Mouse (Mus musculus) lung, postnatal 14 days (tissue): Measurements from ENCODE around the gene Tsfm.
"Not testable (repeated sequence)": the region's sequence is repeated elsewhere in the genome, so short reads cannot be mapped to it uniquely, and the experiment has no call there.

Source experiments
- DNase-seq: peaks from one replicate; pipeline ENCODE4 v3.0.0; 2021

Gene Tsfm

GRCm38 (mm10) chr10:127063913-127064870 lies 33.6 kb upstream of the Tsfm start:
- no peak for DNase-seq

- peak; percentile 98 for DNase-seq
Observed at GRCm38 (mm10) chr10:127063239-127063872, 32.7 kb upstream of the Tsfm start, which contains the start of gene Cdk4. TSS of gene Cdk4 (plus strand) at chr10:127063534.

DNA sequence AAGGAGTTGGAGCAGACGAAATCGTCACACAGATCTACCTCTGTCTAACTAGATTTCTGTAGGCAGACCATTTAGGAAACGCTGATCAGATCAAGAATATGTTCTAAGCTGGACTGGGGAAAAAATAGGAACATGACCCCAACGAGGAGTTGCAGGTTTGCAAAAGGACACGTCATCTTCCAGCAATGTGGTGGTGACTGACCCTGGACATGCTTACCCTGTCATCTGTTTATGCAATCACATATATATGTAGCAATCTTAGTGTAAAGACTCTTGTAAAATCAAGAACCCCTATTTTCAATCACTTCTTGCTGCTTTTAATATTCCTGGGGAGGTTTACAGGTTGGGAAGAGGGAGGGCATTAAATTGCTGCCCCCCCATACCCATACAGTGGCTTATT lies 31.9 kb upstream of the Tsfm start:
- no peak for DNase-seq

DNA sequence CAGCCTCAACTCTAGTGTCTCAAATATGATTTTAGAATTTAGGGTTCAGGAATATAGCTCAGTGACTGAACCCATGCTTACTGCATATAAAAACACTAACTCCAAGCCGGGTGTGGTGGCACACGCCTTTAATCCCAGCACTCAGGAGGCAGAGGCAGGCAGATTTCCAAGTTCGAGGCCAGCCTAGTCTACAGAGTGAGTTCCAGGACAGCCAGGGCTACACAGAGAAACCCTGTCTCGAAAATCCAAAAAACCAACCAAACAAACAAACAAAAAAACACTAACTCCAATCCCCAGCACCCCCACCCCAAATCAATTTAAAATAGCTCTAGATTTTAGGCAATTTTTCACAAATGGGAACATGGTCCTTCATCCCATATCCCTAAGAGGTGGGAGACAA lies 31.5 kb upstream of the Tsfm start:
- DNase-seq: not testable (repeated sequence)

GRCm38 (mm10) chr10:127061513-127061912 lies 30.9 kb upstream of the Tsfm start:
- no peak for DNase-seq

DNA sequence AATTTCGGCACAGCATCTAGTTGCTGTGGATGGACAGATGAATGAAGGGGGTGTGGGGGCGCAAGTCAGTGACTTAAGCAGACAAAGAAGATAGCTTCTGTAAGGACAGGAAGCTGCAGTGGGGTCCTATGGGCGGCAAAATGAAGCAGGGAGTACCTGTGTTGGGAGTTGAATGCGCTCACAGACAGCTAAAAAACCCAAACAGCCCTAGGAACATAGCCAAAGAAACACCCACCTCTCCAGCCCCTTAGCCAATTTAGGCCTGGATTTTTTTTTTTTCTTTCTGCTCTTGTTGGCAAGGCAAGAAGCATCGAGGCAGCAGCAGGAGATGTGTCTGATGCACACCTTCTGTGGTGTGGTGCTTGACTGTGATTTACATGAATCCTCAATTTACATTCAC lies 30.4 kb upstream of the Tsfm start:
- DNase-seq: no peak

DNA sequence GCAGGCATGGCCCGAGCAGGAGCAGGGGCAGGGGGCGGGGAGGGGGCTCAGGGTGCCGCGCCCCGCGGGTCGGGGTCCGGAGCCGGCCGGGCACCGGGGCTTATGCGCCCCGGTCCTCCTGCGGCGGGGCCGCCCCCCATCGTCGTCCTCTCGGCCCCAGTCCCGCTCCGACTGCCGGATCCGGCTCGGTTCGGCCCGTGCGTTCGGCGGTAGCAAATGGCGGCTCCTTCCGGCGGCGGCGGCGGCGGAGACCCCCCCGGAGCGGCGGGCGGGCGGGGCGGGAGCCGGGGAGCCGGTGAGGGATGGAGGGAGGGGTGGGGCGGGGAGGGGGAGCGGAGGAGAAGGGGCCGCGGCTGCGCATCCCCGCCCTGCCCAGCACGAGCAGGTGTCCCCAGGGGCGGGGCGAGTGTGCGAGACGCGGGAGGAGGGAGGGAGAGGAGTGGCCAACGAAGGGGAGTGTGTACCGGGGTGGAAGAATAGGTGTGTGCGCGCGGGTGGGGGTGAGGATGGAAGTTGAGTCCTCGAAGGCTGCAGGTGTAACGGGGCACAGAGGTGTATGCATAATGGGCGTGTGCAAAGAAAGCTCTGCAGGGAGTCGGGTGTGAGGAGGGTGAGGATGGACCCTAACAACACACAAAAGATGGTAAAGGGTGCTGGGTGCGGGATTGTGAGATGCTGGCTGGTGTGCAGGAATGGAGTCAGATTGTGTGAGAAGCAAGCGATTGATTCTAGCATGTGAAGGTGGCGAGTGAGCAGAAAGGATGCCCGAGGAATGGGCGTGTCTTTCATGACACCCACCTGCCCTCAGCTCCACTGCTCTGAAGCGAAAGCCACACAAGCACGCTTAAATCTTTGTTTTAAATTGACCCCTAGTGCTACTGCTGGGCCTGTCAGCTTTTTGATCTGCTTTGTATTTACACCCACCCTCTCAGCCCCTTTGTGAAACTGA lies 29.6 kb upstream of the Tsfm start, which contains the start of gene March9:
Gene March9 (minus strand): TSS at position 217 of the 949 bp plus-strand sequence.
- peak; percentile 67 for DNase-seq

DNA sequence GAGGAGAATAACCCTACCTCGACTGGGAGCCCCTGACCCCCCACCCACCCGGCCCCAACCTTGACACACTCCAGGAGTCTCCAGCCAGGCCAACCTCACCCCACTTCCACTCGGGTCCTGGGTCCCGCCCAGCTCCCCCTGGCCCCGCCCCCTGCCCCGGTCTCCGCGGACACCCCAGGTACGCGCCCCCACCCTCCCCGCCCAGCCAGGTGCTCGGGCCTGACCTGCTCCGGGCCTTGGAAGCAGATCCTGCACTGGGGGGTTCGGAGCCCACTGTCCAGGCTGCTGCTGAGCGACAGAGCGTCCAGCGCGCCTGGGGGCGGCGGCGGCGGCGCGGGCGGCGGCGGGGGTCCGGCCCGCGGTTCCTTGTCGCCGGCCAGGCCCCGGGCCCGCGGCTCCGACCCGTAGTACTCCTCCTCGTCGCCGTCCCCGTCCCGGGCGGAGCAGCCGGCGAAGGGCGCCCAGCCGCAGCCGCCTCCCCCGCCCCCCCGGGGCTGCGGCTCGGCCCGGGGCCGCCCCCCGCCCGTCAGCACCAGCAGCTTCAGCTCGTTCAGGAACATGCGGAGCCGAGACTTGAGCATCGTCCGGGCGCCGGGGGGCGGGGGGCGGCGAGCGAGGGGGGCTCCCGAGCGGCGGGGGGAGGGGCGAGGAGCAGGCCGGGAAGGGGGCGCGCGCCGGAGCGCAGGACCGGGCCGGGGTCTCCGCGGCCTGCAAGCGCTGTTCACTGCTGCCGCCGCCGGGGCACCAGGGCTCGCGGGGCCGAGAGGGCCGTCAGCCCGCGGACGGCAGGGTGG lies 28.7 kb upstream of the Tsfm start:
- no peak for DNase-seq

DNA sequence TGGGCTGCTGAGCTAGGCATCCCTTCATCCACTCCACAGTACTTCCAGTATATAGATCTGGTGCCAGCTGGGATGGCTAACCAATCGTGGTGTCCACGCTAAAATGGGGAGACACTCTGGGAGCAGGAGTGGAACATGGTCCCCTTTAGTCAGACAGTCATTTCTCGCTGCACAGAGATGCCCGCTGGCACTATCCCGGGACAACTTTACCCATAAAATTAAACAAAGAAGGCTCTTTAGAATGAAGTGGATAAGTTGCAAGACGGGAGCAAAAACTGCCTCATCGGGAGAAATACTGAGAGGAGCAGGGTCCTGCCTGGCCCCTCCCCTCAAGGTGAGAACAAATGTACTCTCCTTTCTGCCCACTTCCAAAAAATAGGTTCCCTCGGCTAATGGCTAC lies 28.1 kb upstream of the Tsfm start:
- no peak for DNase-seq

GRCm38 (mm10) chr10:127058161-127058560 lies 27.5 kb upstream of the Tsfm start:
- peak; percentile 84 for DNase-seq

- DNase-seq: no peak
Observed at GRCm38 (mm10) chr10:127056490-127056889, 25.9 kb upstream of the Tsfm start.

DNA sequence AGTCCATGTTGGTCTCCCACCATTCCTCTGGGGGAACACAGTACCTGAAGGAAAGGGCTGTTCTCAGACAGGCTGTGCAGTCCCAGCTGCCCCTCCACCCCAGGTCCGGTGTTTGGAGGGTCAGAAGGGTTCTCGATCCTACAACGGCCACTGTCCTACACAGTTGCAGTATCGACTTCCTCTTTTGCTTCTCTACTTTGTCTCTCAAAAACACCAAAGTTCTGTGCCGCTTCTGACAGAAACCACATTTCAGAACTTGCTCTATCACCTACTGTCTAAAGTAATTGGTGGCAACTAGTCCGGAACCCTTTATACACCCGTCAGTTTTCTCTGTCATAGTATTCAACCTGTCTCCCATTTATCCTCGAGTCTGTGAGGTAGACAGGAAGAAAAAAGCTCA lies 24.8 kb upstream of the Tsfm start:
- no peak for DNase-seq

GRCm38 (mm10) chr10:127054646-127055045 lies 24.0 kb upstream of the Tsfm start:
- no peak for DNase-seq

- DNase-seq: no peak
Observed at GRCm38 (mm10) chr10:127050119-127050474, 19.5 kb upstream of the Tsfm start.

DNA sequence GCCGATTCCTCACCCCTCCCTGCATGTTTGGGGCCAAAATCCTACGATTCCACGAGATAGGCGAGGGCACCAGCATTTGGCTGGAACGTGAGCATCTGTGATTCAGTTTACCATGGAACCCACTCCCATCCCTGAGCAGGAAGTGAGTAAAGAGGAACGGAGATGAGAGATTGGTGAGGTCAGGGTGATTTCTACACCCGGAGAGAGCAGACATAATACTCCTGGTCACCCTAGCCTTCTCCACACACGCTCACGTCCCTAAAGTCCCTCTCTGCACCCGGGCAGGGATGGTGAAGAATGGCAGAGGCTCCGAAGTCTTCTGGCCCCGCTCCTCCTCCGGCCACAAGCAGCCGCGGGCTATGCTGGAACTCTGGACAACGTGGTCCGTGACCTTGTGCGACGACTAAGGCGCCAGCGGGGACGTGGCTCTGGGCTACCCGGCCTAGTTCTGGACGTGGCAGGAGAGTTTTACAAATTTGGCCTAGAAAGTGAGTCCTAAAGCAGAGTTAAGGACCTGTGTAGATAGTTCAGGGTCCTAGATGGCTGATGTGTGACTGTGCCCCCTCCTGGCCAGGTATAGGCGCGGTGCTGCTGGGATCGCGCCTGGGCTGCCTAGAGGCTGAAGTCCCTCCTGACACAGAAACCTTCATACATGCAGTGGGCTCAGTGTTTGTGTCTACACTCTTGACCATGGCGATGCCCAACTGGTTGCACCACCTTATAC lies 18.9 kb upstream of the Tsfm start:
- DNase-seq: no peak

- no peak for DNase-seq
Observed at GRCm38 (mm10) chr10:127048608-127049394, 18.2 kb upstream of the Tsfm start.

- no peak for DNase-seq
Observed at GRCm38 (mm10) chr10:127047954-127048353, 17.3 kb upstream of the Tsfm start, which contains the start of gene Cyp27b1. TSS of gene Cyp27b1 (plus strand) at chr10:127048250.

GRCm38 (mm10) chr10:127043187-127043586 lies 12.5 kb upstream of the Tsfm start:
- DNase-seq: no peak

DNA sequence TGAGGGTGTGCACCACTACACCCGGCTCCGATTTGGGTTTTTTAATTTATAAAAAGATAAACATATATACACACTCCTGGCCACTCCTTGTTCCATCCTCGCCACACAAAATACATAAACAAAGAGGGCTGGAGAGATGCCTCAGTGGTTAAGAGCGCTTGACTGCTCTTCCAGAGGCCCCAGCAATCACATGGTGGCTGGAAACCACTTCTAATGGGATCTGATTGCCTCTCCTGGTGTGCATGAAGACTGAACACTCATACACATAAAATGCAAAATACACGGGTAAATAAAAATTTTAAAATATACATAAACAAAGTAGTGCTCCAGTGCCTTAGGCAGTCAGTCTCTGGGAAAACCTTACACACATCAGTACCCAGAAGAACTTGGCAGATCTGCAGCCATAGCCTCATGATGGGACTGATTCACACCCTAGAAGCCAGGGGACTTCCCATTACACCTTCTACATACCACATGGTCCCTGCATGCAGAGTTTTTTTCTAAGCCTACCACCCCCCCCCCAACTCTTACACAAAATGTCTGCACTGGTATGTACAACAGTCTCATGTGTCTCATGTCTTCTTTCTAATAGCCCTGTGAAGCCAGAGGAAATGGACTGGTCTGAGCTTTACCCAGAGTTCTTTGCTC lies 12.0 kb upstream of the Tsfm start:
- no peak for DNase-seq

- DNase-seq: peak; percentile 89
Observed at GRCm38 (mm10) chr10:127041774-127042338, 11.2 kb upstream of the Tsfm start.
